Mouse (Mus musculus) liver, embryonic 15.5 days (tissue): ENCODE results near the gene 5730480H06Rik. TPM values are rescaled to one million over a fixed set of nuclear protein-coding genes. Genes with fewer than 3 reads are reported as not detected.

Experiments used
- ATAC-seq: fragments of 200-750 bp; cut with Nextera tagmentation; 2 replicates; pipeline ENCODE4 v1.8.0; 2017; ENCODE audit warnings: moderate number of reproducible peaks, mild to moderate bottlenecking, moderate library complexity; ENCODE audit not compliant: insufficient read depth
- H3K27ac ChIP-seq: fragments of 300-500 bp; sonication (generic); replicated peaks from 2 replicates; pipeline ENCODE4 v1.5.1; 2015; ENCODE audit warnings: mild to moderate bottlenecking, inconsistent platforms
- H3K27me3 ChIP-seq: fragments of 300-500 bp; sonication (generic); 2 replicates; pipeline ENCODE4 v1.6.1; 2015; ENCODE audit warnings: mild to moderate bottlenecking, inconsistent platforms
- H3K36me3 ChIP-seq: fragments of 300-500 bp; sonication (generic); replicated peaks from 2 replicates; pipeline ENCODE4 v1.6.1; 2015; ENCODE audit warnings: moderate library complexity, mild to moderate bottlenecking, inconsistent platforms
- H3K4me1 ChIP-seq: fragments of 300-500 bp; sonication (generic); replicated peaks from 2 replicates; pipeline ENCODE4 v1.6.1; 2015; ENCODE audit warnings: inconsistent platforms
- H3K4me2 ChIP-seq: fragments of 300-500 bp; sonication (generic); 2 replicates; pipeline ENCODE4 v1.6.1; 2015; ENCODE audit warnings: moderate library complexity, mild to moderate bottlenecking, inconsistent platforms
- H3K4me3 ChIP-seq: fragments of 300-500 bp; sonication (generic); replicated peaks from 2 replicates; pipeline ENCODE4 v1.5.1; 2015; ENCODE audit warnings: mild to moderate bottlenecking, inconsistent platforms
- H3K9ac ChIP-seq: fragments of 300-500 bp; sonication (generic); 2 replicates; pipeline ENCODE4 v1.6.1; 2015; ENCODE audit warnings: moderate library complexity, mild to moderate bottlenecking, inconsistent platforms
- H3K9me3 ChIP-seq: fragments of 300-500 bp; sonication (generic); replicated peaks from 2 replicates; pipeline ENCODE4 v1.6.1; 2016; ENCODE audit warnings: inconsistent platforms
- WGBS: fragments of 180-500 bp; shearing (Covaris S2); methylation state at CpG from one replicate; pipeline ENCODE4 v1.1.7; 2015; ENCODE audit warnings: mixed read lengths; ENCODE audit not compliant: insufficient replicate concordance; 5-methylcytosine and 5-hydroxymethylcytosine counted together
- polyA plus RNA-seq: library from polyadenylated mRNA; unstranded; fragments of >200 nt; fragmentation: Nextera tagmentation; extraction: Ambion mirVana; gene quantifications from 2 replicates; pipeline ENCODE4 v1.2.1, GENCODE M21; 2015

5730480H06Rik gene
- polyA plus RNA-seq, 1 experiment from 2014 or later: 6.2 TPM

DNA sequence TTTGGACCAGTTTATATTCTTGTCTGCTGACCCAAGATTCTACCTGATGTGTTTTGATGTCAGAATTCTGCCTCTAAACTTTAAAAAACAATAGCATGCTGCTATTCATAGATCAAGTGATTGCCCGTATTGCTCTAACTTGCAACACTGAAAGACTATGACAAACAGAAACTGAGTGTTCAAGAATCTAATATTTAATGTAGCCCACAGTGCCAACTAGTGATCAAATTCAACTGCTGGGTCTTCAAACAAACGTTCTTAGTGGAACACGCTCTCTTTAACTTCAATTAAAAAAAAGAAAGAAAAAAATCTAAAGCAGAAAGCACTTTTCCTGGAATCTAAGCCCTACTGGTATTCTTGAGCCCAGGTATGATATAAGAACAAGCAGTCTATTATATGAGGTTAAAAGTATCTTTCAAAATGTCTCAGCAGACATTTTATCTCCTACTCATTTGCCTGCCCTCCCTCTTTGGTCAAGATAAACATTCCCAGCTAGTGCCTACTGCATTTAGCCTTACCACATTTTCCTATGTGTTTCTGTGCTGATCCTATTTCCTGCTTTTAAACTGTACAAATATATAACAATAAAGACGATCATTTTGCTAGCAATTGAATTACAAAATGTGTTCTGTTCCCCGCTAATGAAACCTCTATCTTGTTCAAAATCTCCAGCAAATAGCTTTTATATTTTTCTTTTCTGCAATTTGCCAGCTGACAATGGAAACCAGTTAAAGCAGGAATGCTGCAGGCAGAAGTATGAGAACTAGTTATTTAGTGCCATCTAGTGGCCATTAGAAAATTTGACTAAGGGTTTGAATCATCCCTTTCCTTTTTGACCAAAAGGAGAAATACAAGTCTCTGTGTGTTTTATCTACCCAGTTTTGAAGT lies 17.6 kb downstream of the 5730480H06Rik start:
- no peak for ATAC-seq
- Histone ChIP-seq H3K36me3 (no peaks in the 10 kb centered on the region), H3K27me3 (no peaks in the 10 kb centered on the region), H3K4me1 (no peaks in the 10 kb centered on the region), H3K4me3 (no peak overlapping the region), H3K27ac (no peak overlapping the region), H3K9me3 (no peaks in the 10 kb centered on the region), H3K9ac (no peak overlapping the region), H3K4me2 (no peak overlapping the region)
- WGBS: 32% methylated on average over 5 of the region's 5 CpGs

DNA sequence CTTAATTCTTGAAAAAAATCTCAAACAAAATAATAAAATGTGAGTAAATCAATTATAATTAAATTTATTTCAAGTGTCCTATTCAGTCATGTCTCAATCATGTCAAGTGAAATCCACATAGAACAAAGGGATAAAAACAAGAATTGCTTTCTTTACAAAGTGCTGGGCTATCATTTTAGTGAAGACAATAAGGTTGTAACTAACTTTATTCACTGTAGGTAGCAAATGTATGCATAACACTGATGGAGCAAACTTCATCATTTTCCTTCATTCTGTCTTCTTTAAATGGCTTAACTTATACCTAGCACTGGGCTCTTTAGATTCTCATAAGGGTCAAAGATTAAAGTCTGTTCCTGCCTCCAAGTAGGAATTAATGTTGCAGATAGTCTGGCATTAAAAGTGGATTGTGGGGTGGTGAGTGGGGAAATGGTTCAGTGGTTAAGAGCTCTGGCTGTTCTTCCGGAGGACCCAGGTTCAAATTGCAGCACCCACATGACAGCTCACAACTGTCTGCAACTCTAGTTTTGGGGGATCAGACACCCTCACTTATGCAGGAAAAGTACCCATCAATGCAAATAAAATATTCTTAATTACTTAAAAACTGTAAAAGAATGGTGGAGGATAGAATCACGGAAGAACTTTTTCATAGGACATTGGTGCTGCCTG lies 18.4 kb downstream of the 5730480H06Rik start:
- H3K27me3 ChIP-seq: no peaks in the 10 kb centered on the region

DNA sequence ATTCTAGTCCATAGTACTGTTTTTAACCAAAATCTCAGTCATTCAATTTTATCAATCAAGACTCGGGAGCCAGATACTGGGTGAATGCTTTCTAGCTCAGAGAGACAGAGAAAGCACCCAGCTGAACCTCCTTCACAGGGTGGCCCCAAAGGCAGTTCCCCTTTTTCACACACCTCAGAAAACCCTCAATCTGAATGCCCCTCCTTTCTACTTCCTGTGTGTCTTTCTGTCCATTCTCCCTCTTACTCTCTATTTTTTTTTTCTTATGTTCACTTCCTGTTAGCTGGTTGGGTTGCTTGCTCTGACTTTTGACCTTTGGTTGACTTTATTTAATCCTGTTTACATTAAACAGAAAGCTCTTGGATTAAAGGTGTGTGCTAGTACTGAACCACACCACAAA lies 21.6 kb downstream of the 5730480H06Rik start:
- Histone ChIP-seq H3K27ac (no peak overlapping the region), H3K4me3 (no peak overlapping the region), H3K27me3 (no peaks in the 10 kb centered on the region), H3K9ac (no peak overlapping the region), H3K4me1 (no peaks in the 10 kb centered on the region), H3K9me3 (no peaks in the 10 kb centered on the region), H3K36me3 (no peaks in the 10 kb centered on the region), H3K4me2 (no peak overlapping the region)
- 56% methylated on average over 1 of the region's 1 CpGs for WGBS
- no peak for ATAC-seq

More for the DNA sequence above, 18.4 kb downstream of the 5730480H06Rik start:
- Histone ChIP-seq H3K27ac (no peak overlapping the region), H3K4me1 (no peaks in the 10 kb centered on the region), H3K9me3 (no peaks in the 10 kb centered on the region), H3K9ac (no peak overlapping the region), H3K4me3 (no peak overlapping the region), H3K4me2 (no peak overlapping the region), H3K36me3 (no peaks in the 10 kb centered on the region)
- ATAC-seq: no peak
- WGBS: 69% methylated on average over 2 of the region's 2 CpGs

DNA sequence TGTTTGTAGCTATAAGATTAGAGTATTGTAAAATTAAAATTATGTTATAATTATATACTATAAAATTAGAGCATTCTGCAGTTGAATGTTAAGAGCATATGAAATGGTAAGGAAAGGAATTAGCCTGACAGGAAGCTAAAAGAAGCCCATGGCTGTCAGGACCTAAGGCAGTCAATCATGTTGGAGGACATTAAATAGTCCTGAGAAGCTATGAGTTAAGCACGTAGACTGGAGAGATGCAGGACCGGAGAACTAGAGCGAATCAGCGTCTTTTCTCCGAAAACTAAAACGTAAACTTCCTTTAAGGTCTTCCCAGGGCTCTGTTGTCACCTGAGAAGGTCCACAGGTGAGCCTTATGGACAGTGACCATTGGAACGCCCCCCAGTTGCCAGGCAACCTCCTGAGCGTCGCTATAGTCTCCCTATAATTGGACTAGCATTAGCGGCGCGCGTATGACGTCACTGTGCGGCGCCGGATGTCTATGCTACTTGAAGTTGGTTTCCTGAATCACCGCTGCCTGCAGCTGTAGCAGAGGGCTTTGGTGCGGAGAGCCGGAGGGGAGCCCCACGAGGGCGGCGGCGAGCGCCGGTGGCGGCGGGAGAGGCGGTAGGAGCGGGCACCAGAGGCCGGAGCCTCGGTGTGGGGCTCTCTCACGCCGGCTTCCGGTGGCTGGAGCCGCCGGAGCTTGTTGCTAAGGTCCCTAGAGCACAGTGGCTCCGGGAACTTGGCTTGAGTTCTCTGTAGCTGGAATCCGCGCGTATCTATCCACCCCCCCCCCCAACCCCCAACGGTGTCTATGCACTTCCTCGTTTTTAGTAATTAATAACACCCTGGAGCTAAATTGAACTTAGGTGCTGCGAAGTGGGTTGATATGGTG lies 44.4 kb downstream of the 5730480H06Rik start:
- under 1% methylated on average over 44 of the region's 44 CpGs for whole genome bisulfite sequencing
- peaks cover 13% of the 10 kb centered on the region; the same call in 1 of the 2 replicates for H3K36me3 ChIP-seq
- H3K27me3 ChIP-seq: no peaks in the 10 kb centered on the region
- H3K9ac ChIP-seq: peak overlapping the region; percentile 70
- peak overlapping the region; percentile 87 for H3K4me3 ChIP-seq
- H3K4me1 ChIP-seq: peaks cover 6% of the 10 kb centered on the region; the same call in 1 of the 2 replicates
- ATAC-seq: peak; percentile 96
- no peaks in the 10 kb centered on the region for H3K9me3 ChIP-seq
- peak overlapping the region; percentile 57; the same call in 1 of the 2 replicates for H3K27ac ChIP-seq
- peak overlapping the region; percentile 81 for H3K4me2 ChIP-seq

DNA sequence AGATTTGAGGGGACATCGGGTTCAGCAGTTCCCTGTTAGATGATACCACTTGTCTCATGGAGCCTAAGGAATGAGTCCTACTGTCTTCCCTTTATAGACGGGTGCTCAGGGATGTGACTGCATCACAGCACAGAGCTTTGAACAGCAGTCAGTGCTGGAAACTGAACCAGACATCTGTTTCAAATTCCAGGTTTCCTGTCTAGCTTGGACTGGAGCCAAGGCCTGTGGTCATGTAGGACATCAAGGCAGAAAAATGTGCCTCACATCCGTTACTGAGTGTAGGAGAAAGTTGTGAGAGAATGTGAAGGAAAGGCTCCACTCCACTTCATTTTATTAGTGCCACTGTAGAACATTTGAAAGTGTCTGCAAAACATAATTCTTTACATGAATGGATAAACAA lies 74.7 kb downstream of the 5730480H06Rik start:
- H3K27me3 ChIP-seq: no peaks in the 10 kb centered on the region
- H3K4me3 ChIP-seq: no peak overlapping the region
- no peak overlapping the region for H3K9ac ChIP-seq
- no peaks in the 10 kb centered on the region for H3K4me1 ChIP-seq
- H3K4me2 ChIP-seq: no peak overlapping the region
- no peak overlapping the region for H3K27ac ChIP-seq
- H3K9me3 ChIP-seq: no peaks in the 10 kb centered on the region
- ATAC-seq: no peak
- WGBS: 59% methylated on average over 3 of the region's 3 CpGs
- H3K36me3 ChIP-seq: 0 out of 2 replicates have a peak, but pooled peaks cover 2% of the 10 kb centered on the region

DNA sequence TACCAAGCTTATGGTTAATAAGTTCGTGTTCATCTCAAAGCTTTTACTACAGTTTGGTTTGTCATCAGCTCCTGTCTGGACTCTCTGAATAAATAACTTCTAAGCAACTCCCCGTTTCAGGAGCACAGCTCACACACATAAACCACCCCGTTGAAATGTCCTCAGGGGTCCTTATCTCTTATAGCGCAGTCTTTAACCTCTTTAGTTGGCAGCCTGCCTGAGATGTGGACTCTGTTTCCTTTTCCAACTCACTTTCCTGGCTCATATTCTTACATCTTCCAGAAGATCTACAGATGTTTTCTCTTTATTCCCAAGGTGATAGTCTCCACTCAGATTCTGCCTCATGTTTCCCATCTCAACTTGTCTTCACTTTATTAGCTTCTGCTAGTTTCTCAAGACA lies 80.5 kb downstream of the 5730480H06Rik start:
- Histone ChIP-seq H3K4me3 (no peak overlapping the region), H3K4me2 (no peak overlapping the region), H3K9ac (no peak overlapping the region), H3K27me3 (no peaks in the 10 kb centered on the region), H3K9me3 (no peaks in the 10 kb centered on the region), H3K4me1 (no peaks in the 10 kb centered on the region), H3K36me3 (no peaks in the 10 kb centered on the region), H3K27ac (no peak overlapping the region)
- no peak for ATAC-seq
- WGBS: 38% methylated on average over 4 of the region's 4 CpGs

DNA sequence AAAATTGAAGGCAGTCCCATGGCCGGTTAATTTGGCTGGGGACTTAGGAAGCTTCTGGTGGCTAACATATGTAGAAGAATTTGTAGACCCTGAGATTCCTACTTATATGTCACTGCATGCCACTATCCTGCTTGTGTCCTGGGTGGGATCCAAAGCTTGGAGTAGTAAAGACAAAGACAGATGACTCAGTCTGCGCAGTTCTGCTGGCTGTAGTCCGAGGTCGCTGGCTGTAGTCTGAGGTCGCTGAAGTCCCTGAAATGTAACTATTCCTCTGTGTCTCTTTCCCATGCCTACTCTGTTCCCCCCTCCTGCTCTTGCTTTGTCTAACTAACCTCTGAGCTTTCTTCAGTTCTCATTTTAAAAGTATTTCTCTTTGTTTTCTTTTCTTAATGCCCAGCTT lies 82.6 kb downstream of the 5730480H06Rik start:
- H3K9me3 ChIP-seq: no peaks in the 10 kb centered on the region
- H3K36me3 ChIP-seq: no peaks in the 10 kb centered on the region
- no peaks in the 10 kb centered on the region for H3K4me1 ChIP-seq
- no peak overlapping the region for H3K4me3 ChIP-seq
- no peak overlapping the region for H3K4me2 ChIP-seq
- no peak overlapping the region for H3K27ac ChIP-seq
- ATAC-seq: no peak
- WGBS: 84% methylated on average over 5 of the region's 5 CpGs
- H3K9ac ChIP-seq: no peak overlapping the region
- no peaks in the 10 kb centered on the region for H3K27me3 ChIP-seq

DNA sequence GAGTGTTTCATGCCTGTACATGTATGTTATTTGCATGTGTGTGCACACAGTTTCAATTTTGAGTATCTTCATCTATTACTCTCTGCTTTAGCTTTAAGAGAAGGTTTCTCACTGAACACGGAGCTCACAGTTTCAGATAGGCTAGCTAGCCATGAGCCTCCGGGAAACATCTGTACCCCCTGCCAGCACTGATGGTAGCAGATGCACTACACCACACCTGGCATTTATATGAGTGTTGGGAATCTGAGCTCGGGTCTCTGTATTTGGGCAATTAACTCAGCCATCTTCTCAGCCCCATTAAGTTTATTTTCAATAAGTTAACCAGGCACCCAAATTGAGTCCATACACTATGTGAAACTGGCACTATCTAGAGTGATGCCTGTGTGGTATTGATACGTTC lies 83.7 kb downstream of the 5730480H06Rik start:
- no peak overlapping the region for H3K9ac ChIP-seq
- H3K9me3 ChIP-seq: no peaks in the 10 kb centered on the region
- H3K27ac ChIP-seq: no peak overlapping the region
- WGBS: 66% methylated on average over 4 of the region's 4 CpGs
- no peak overlapping the region for H3K4me2 ChIP-seq
- no peaks in the 10 kb centered on the region for H3K36me3 ChIP-seq
- no peak for ATAC-seq
- H3K4me1 ChIP-seq: no peaks in the 10 kb centered on the region
- H3K27me3 ChIP-seq: no peaks in the 10 kb centered on the region
- H3K4me3 ChIP-seq: no peak overlapping the region

DNA sequence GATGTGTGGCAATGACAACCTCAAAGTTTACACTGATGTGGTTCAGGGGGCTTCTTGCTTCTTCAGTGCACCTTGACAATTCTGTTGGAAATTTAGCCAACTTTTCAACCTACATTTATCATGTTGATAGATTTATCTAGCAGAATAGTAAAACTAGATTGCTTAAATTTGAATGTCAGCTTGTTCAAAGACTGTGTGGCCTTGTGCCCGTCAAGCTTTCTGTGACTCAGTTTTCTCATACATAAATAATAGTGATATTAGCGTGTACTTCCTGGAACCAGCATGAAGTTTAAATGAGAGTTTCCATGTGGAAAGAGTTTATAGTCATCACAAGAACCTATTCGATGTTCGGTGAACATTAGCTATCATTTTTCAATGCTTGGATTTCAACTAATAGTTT lies 84.5 kb downstream of the 5730480H06Rik start:
- no peaks in the 10 kb centered on the region for H3K27me3 ChIP-seq
- H3K4me3 ChIP-seq: no peak overlapping the region
- no peak overlapping the region for H3K9ac ChIP-seq
- no peaks in the 10 kb centered on the region for H3K36me3 ChIP-seq
- ATAC-seq: no peak
- H3K9me3 ChIP-seq: no peaks in the 10 kb centered on the region
- no peak overlapping the region for H3K4me2 ChIP-seq
- H3K27ac ChIP-seq: no peak overlapping the region
- H3K4me1 ChIP-seq: no peaks in the 10 kb centered on the region
- 71% methylated on average over 4 of the region's 4 CpGs for WGBS

DNA sequence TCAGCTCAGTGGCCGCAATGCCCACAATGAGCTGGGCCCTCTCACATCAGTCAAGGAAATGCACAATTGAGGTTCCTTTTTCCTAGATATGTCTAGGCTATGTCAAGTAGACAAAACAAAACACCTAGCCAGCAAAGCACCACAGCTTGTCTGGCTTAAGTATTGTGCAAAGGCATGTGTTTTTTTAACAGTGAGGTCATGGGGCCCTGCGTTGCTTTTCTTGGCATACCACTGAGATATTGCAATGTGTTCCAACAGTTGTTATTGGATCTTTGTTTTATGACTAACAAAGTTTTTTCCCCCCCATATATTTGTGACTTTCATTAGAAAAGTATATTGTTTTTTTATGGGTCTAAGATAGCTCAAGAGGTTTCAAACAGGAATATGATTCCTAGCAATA lies 92.0 kb downstream of the 5730480H06Rik start:
- H3K27ac ChIP-seq: no peak overlapping the region
- H3K9me3 ChIP-seq: no peaks in the 10 kb centered on the region
- no peaks in the 10 kb centered on the region for H3K27me3 ChIP-seq
- no peak overlapping the region for H3K4me3 ChIP-seq
- H3K36me3 ChIP-seq: no peaks in the 10 kb centered on the region
- H3K4me2 ChIP-seq: no peak overlapping the region
- H3K9ac ChIP-seq: no peak overlapping the region
- no peak for ATAC-seq
- no peaks in the 10 kb centered on the region for H3K4me1 ChIP-seq
- WGBS: 79% methylated on average over 2 of the region's 2 CpGs

DNA sequence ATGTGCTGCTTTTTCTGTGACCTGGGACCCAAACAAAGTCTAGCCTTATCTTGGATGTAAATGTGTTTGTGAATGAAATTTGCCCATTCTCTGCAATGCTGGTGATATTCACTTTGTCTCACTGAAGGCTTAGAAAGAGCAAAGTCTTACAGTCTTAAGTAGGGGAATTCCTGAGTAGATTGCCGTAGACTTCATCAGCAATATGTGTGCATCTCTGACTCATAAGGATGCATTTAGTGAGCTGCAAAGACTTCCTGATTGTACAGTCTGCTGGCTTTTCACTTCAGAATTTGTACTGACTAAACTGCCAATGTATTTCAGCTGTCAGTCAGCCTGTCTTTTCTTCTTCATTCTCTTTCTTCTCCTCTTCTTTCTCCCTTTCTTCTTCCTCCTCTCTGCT lies 94.2 kb downstream of the 5730480H06Rik start:
- ATAC-seq: no peak
- no peaks in the 10 kb centered on the region for H3K9me3 ChIP-seq
- H3K4me1 ChIP-seq: no peaks in the 10 kb centered on the region
- no peaks in the 10 kb centered on the region for H3K36me3 ChIP-seq
- no peak overlapping the region for H3K4me3 ChIP-seq
- H3K27ac ChIP-seq: no peak overlapping the region
- no peak overlapping the region for H3K4me2 ChIP-seq
- no peaks in the 10 kb centered on the region for H3K27me3 ChIP-seq
- 65% methylated on average over 1 of the region's 1 CpGs for WGBS
- H3K9ac ChIP-seq: no peak overlapping the region
